Mouse (Mus musculus) cortical plate, adult 2 months (tissue): Measurements from ENCODE around the gene Rora. TPM values are rescaled to one million over a fixed set of nuclear protein-coding genes. Genes with fewer than 3 reads are reported as not detected.

Experiments
- H3K27ac ChIP-seq: fragments of 200-500 bp; 2 replicates; pipeline ENCODE4 v1.5.1; 2012; ENCODE audit warnings: low read length, control low read depth, inconsistent platforms; ENCODE audit not compliant: insufficient read depth
- H3K4me1 ChIP-seq: fragments of 200-500 bp; 2 replicates; pipeline ENCODE4 v1.6.1; 2011; ENCODE audit warnings: low read length; ENCODE audit not compliant: control insufficient read depth, insufficient read depth
- H3K4me3 ChIP-seq: fragments of 200-500 bp; 2 replicates; pipeline ENCODE4 v1.5.1; 2011; ENCODE audit warnings: mild to moderate bottlenecking, low read length, control low read depth; ENCODE audit not compliant: insufficient read depth
- CTCF ChIP-seq: fragments of 200-500 bp; IDR thresholded peaks from 2 replicates; pipeline ENCODE4 v1.5.1; 2011; ENCODE audit warnings: mild to moderate bottlenecking, control low read depth, low read length; ENCODE audit not compliant: insufficient read depth; ENCODE audit errors: extremely low read depth
- POLR2A ChIP-seq: fragments of 200-500 bp; IDR thresholded peaks from 2 replicates; pipeline ENCODE4 v1.6.1; 2011; ENCODE audit warnings: mild to moderate bottlenecking, low read length, control low read depth; ENCODE audit not compliant: insufficient read depth; ENCODE audit errors: extremely low read depth
- polyA plus RNA-seq: library from polyadenylated mRNA; depleted of rRNA; stranded (reverse); fragments of >200 nt; gene quantifications from 2 replicates; pipeline ENCODE4 v1.2.3, GENCODE M21; 2012

The Rora gene
- polyA plus RNA-seq, 1 experiment = 23.6 TPM

GRCm38 (mm10) chr9:69243626-69244025 is 590.0 kb downstream of the Rora start:
- TF ChIP-seq POLR2A (no peak), CTCF (no peak)
- Histone ChIP-seq H3K4me3 (no peak overlapping the region), H3K4me1 (peaks cover 2% of the 10 kb centered on the region; the same call in 1 of the 2 replicates), H3K27ac (no peak overlapping the region)

DNA sequence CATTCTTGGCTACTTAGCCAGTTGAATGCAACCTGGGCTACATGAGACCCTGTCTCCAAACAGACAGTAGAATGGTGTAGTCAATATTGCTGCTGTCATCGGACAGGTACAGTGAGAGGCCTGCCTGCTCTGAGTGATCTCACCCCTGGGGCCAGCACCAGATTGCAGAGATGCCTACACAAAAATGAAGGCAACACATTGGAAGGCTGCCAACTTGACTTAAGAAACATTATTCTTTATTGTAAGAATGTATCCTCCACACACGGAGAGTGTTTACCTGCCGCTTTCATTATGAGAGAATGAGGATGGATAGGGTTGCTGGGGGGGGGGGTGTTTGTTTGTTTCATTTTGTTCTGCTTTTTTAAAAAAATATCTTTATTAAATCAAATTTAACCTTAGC is 592.6 kb downstream of the Rora start:
- no peak overlapping the region for H3K4me3 ChIP-seq
- H3K4me1 ChIP-seq = peaks cover 2% of the 10 kb centered on the region; the same call in 1 of the 2 replicates
- no peak overlapping the region for H3K27ac ChIP-seq
- TF ChIP-seq POLR2A (no peak), CTCF (no peak)

- Histone ChIP-seq H3K4me1 (no peaks in the 10 kb centered on the region), H3K4me3 (no peak overlapping the region), H3K27ac (no peak overlapping the region)
- TF ChIP-seq CTCF (no peak), POLR2A (no peak)
Observed at GRCm38 (mm10) chr9:69249586-69249985, 596.0 kb downstream of the Rora start.

GRCm38 (mm10) chr9:69250326-69250725 is 596.7 kb downstream of the Rora start:
- TF ChIP-seq POLR2A (no peak), CTCF (no peak)
- H3K4me1 ChIP-seq = no peaks in the 10 kb centered on the region
- H3K4me3 ChIP-seq = no peak overlapping the region
- no peak overlapping the region for H3K27ac ChIP-seq

GRCm38 (mm10) chr9:69258506-69258905 is 604.9 kb downstream of the Rora start:
- TF ChIP-seq CTCF (no peak), POLR2A (no peak)
- Histone ChIP-seq H3K4me1 (no peaks in the 10 kb centered on the region), H3K27ac (no peak overlapping the region), H3K4me3 (no peak overlapping the region)

- H3K27ac ChIP-seq = no peak overlapping the region
- TF ChIP-seq POLR2A = no peak
- no peak for TF ChIP-seq CTCF
- no peaks in the 10 kb centered on the region for H3K4me1 ChIP-seq
- no peak overlapping the region for H3K4me3 ChIP-seq
Observed at GRCm38 (mm10) chr9:69259382-69259781, 605.8 kb downstream of the Rora start.

DNA sequence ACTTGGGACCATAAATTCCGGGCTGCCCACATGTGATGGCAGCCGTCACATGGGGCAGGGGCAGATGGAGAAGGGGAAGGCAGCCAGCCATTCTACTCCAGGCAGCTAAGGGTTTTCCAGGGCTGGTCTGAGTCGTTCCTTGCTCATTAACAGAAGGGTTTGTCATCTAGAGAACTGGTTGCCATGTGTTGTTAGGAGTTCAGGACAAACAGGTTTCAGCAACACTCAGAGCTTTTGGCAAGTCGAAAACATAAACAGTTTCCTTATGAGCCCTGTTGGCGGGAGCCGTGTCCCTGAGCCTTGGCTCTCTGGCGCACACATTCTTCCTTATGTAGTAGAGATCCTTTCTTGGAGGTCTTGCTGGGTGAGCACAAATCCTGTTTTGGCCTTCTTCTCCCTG is 611.6 kb downstream of the Rora start:
- Histone ChIP-seq H3K4me1 (no peaks in the 10 kb centered on the region), H3K4me3 (no peak overlapping the region), H3K27ac (no peak overlapping the region)
- no peak for TF ChIP-seq CTCF
- TF ChIP-seq POLR2A = no peak

- no peak overlapping the region for H3K4me3 ChIP-seq
- H3K27ac ChIP-seq = no peak overlapping the region
- H3K4me1 ChIP-seq = no peaks in the 10 kb centered on the region
- TF ChIP-seq CTCF (no peak), POLR2A (no peak)
Observed at GRCm38 (mm10) chr9:69270374-69270773, 616.8 kb downstream of the Rora start.

DNA sequence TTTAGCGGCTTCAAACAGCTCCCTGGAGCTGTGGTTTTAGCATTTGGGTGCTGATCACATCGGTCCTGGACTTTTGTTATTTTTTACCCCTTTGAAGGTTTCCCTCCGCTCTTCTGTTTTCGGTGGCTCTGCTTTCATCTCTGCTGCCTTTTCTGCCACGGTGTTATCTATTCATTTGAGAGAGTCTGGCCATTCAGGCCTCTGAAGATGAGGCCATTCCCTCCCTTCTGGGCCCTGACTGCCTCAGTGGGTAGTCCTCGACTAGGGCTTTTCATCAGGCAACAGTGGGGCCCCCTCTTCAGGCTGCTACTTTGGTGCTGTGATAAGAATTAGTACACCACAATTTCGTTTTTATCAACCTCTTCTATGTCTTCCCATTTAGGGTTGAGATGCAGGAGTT is 617.3 kb downstream of the Rora start:
- H3K4me1 ChIP-seq = no peaks in the 10 kb centered on the region
- H3K4me3 ChIP-seq = no peak overlapping the region
- H3K27ac ChIP-seq = no peak overlapping the region
- TF ChIP-seq POLR2A (no peak), CTCF (no peak)

DNA sequence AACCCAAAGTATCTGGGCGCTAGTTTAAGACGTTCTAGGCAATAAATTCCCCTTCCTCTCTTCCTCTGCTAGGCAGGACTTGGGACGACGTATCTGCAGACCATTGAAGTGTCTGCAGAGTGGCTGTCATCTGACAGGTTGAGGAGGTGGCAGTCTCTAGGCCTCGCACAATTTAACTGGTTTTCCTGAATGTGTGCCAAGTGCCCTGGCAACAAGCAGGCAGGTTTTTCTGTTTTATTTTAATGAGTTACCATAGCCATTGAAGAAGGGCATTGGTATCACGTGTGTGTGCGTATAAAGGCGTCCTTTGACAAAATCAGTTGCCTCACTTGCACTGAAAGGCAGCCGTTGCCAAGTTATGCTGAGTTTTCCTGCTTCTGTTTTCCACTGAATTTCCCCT is 619.3 kb downstream of the Rora start:
- TF ChIP-seq CTCF (no peak), POLR2A (no peak)
- Histone ChIP-seq H3K4me3 (no peak overlapping the region), H3K27ac (no peak overlapping the region), H3K4me1 (no peaks in the 10 kb centered on the region)
